Mouse (Mus musculus): ENCODE results near the gene Dip2b.

GRCm38 (mm10) chr15:100163381-100164051 lies 125.1 kb downstream of the Dip2b start:
- no peak for TF ChIP-seq CTCF (IDR thresholded peaks at IDR 0.05; ENCODE audit: control insufficient read depth, insufficient read depth, insufficient replicate concordance, low read depth, low read length)
- TF ChIP-seq POLR2A (IDR thresholded peaks at IDR 0.05; ENCODE audit: control insufficient read depth, low read depth, low read length): no peak
